Mouse (Mus musculus) stomach, embryonic 14.5 days (tissue): ENCODE results near the gene Brinp1. TPM values are rescaled to one million over a fixed set of nuclear protein-coding genes. Genes with fewer than 3 reads are reported as not detected.

ENCODE experiments used
- ATAC-seq: fragments of 200-750 bp; cut with Nextera tagmentation; 2 replicates; pipeline ENCODE4 v1.8.0; 2017; ENCODE audit warnings: low read depth, moderate TSS enrichment; ENCODE audit not compliant: insufficient number of reproducible peaks, insufficient read depth, low FRiP score
- H3K27ac ChIP-seq: fragments of 300-500 bp; sonication (generic); 2 replicates; pipeline ENCODE4 v1.5.1; 2014; ENCODE audit warnings: mild to moderate bottlenecking, low read length, moderate library complexity, mixed read lengths
- H3K27me3 ChIP-seq: fragments of 300-500 bp; sonication (generic); 2 replicates; pipeline ENCODE4 v1.6.1; 2014; ENCODE audit warnings: low read length, control low read depth, mixed read lengths; ENCODE audit not compliant: control insufficient read depth, insufficient read depth
- H3K36me3 ChIP-seq: fragments of 300-500 bp; sonication (generic); 2 replicates; pipeline ENCODE4 v1.6.1; 2014; ENCODE audit warnings: mild to moderate bottlenecking, control low read depth, low read length, moderate library complexity, mixed read lengths; ENCODE audit not compliant: control insufficient read depth, insufficient read depth
- H3K4me1 ChIP-seq: fragments of 300-500 bp; sonication (generic); 2 replicates; pipeline ENCODE4 v1.6.1; 2014; ENCODE audit warnings: low read length, control low read depth, mixed read lengths; ENCODE audit not compliant: control insufficient read depth, insufficient read depth
- H3K4me2 ChIP-seq: fragments of 300-500 bp; sonication (generic); replicated peaks from 2 replicates; pipeline ENCODE4 v1.6.1; 2014; ENCODE audit warnings: low read depth, low read length, control low read depth
- H3K4me3 ChIP-seq: fragments of 300-500 bp; sonication (generic); 2 replicates; pipeline ENCODE4 v1.5.1; 2014; ENCODE audit warnings: low read depth, low read length, control low read depth
- H3K9ac ChIP-seq: fragments of 300-500 bp; sonication (generic); replicated peaks from 2 replicates; pipeline ENCODE4 v1.6.1; 2014; ENCODE audit warnings: low read depth, mild to moderate bottlenecking, control low read depth, low read length, moderate library complexity, mixed read lengths
- H3K9me3 ChIP-seq: fragments of 300-500 bp; sonication (generic); 2 replicates; pipeline ENCODE4 v1.6.1; 2016; ENCODE audit warnings: low read depth, low read length, control low read depth; ENCODE audit not compliant: control insufficient read depth
- WGBS: fragments of 180-500 bp; shearing (Covaris S2); extraction: QIAGEN DNeasy Blood & Tissue Kit; methylation state at CpG from one replicate; pipeline ENCODE4 v1.1.7; 2014; 5-methylcytosine and 5-hydroxymethylcytosine counted together
- polyA plus RNA-seq: library from polyadenylated mRNA; unstranded; fragments of >200 nt; fragmentation: Nextera tagmentation; extraction: Ambion mirVana; gene quantifications from 2 replicates; pipeline ENCODE4 v1.2.1, GENCODE M21; 2014

Gene Brinp1
- polyA plus RNA-seq, 1 experiment from 2014 or later: 17.3 TPM

- Histone ChIP-seq H3K27me3 (no peaks in the 10 kb centered on the region), H3K4me2 (no peak overlapping the region), H3K9ac (no peak overlapping the region), H3K9me3 (no peaks in the 10 kb centered on the region), H3K27ac (no peak overlapping the region), H3K36me3 (no peaks in the 10 kb centered on the region), H3K4me1 (no peaks in the 10 kb centered on the region), H3K4me3 (no peak overlapping the region)
- 81% methylated on average over 2 of the region's 2 CpGs for WGBS
- no peak for ATAC-seq
Measured at GRCm38 (mm10) chr4:68926091-68926490, 28.1 kb downstream of the Brinp1 start.

GRCm38 (mm10) chr4:68922944-68923343 lies 31.3 kb downstream of the Brinp1 start:
- 64% methylated on average over 1 of the region's 1 CpGs for WGBS
- H3K9ac ChIP-seq: no peak overlapping the region
- H3K36me3 ChIP-seq: no peaks in the 10 kb centered on the region
- no peaks in the 10 kb centered on the region for H3K4me1 ChIP-seq
- H3K27ac ChIP-seq: no peak overlapping the region
- H3K4me2 ChIP-seq: no peak overlapping the region
- no peaks in the 10 kb centered on the region for H3K9me3 ChIP-seq
- H3K4me3 ChIP-seq: no peak overlapping the region
- ATAC-seq: no peak
- no peaks in the 10 kb centered on the region for H3K27me3 ChIP-seq

GRCm38 (mm10) chr4:68922504-68922903 lies 31.7 kb downstream of the Brinp1 start:
- Histone ChIP-seq H3K9me3 (no peaks in the 10 kb centered on the region), H3K27ac (no peak overlapping the region), H3K36me3 (no peaks in the 10 kb centered on the region), H3K4me3 (no peak overlapping the region), H3K27me3 (no peaks in the 10 kb centered on the region), H3K4me2 (no peak overlapping the region), H3K9ac (no peak overlapping the region), H3K4me1 (no peaks in the 10 kb centered on the region)
- no peak for ATAC-seq
- 84% methylated on average over 1 of the region's 1 CpGs for WGBS

DNA sequence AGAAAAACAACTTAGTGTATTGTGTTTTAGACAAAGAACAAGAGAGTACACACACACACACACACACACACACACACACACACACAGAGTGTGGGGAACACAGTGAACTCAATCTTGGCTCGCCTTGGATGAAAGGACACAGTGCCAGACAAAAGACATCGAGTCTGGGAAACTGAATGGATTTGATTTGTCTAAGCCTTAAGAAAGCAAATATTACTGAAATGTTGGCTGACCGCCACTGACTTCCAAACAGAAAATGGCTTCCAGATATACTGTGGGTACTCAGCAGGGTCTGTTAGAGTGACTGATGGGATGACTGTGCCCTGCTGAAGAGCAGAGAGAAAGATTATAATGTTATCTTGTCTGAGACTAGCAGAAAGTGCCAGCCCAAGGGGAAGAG lies 34.1 kb downstream of the Brinp1 start:
- ATAC-seq: no peak

DNA sequence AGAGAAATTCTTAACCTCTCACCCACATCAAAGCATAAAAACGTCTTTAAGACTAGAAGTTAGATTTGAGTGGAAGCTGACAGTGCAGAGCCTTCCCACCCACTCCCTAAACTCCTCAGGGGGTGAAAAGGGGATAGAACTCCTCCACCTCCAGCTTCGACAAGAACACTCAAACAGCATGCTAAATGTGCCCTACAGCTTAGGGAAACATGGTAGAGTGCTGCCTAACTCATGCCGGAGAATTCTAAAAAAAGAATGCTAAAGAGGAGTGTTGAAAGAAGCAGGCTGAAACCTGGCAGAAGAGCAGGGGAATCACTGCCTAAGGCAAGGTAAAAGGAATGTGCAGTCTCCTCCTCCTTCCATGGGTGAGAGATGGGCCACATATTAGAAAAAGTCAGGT lies 43.3 kb downstream of the Brinp1 start:
- H3K27me3 ChIP-seq: no peaks in the 10 kb centered on the region
- H3K9me3 ChIP-seq: no peaks in the 10 kb centered on the region
- 48% methylated on average over 3 of the region's 3 CpGs for WGBS
- H3K36me3 ChIP-seq: no peaks in the 10 kb centered on the region
- ATAC-seq: no peak
- no peak overlapping the region for H3K9ac ChIP-seq
- no peak overlapping the region for H3K4me3 ChIP-seq
- H3K4me2 ChIP-seq: no peak overlapping the region
- no peak overlapping the region for H3K27ac ChIP-seq
- no peaks in the 10 kb centered on the region for H3K4me1 ChIP-seq

More for the DNA sequence above, 34.1 kb downstream of the Brinp1 start:
- H3K9ac ChIP-seq: no peak overlapping the region
- no peak overlapping the region for H3K4me2 ChIP-seq
- no peaks in the 10 kb centered on the region for H3K27me3 ChIP-seq
- 53% methylated on average over 3 of the region's 3 CpGs for WGBS
- no peaks in the 10 kb centered on the region for H3K4me1 ChIP-seq
- no peak overlapping the region for H3K4me3 ChIP-seq
- no peak overlapping the region for H3K27ac ChIP-seq
- no peaks in the 10 kb centered on the region for H3K9me3 ChIP-seq
- H3K36me3 ChIP-seq: no peaks in the 10 kb centered on the region

DNA sequence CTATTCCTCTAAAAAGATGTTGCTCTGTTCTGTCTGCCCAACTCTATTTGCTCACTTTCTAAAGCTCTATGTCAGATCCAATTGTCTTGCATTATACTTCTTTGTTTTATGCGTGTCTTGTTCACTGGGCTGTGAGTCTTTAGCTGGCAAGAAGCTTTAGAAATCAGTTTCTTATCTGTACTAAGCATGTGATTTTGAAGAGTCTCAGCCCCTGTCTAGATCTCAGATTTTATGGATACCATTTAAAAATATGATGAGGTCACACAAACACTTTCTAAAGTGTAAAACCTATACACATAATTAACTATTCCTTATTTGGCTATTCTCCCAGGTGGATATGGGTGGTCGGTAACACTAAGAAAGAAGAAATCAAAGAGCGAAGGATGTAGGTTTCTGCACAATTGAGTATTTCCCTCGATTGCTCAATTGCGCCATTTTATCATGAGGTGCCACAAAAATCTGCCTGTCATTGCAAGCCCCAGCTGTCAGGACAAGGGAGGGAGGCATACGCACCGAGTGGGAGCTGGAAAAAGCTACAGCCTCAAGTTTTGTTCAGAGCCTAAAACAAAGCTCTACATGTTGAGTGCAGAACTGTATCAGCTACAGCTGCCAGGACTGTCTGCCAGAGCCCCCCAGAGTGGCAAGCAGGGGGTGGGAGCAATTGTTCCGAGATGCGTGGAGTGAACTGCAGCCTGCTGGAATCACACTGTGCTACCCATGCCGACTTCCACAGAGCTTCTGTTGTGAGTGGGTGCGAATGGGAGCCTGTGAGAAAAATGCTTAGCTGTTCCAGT lies 47.6 kb downstream of the Brinp1 start:
- H3K4me1 ChIP-seq: no peaks in the 10 kb centered on the region
- no peaks in the 10 kb centered on the region for H3K27me3 ChIP-seq
- H3K9ac ChIP-seq: no peak overlapping the region
- H3K27ac ChIP-seq: no peak overlapping the region
- no peak overlapping the region for H3K4me2 ChIP-seq
- no peak overlapping the region for H3K4me3 ChIP-seq
- H3K9me3 ChIP-seq: no peaks in the 10 kb centered on the region
- ATAC-seq: no peak
- 74% methylated on average over 11 of the region's 11 CpGs for WGBS
- no peaks in the 10 kb centered on the region for H3K36me3 ChIP-seq

DNA sequence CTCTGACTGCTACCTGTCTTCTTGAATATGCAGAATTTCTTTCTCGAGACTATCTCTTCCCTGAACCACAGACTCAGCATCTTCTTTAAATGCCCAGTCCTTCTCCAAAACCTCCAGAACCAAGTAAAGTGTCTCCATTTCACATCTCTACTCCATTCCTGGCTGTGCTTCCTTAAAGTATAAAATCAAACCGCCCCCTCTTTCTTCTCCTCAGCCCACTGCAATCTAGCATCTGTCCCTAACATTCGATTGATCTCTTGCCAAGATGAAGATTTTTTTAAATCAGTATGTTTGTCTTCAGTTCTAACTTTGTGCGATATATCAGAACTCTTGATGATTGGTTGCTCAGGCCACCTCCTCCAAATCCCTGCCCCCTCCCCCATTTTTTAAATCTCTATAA lies 63.7 kb downstream of the Brinp1 start:
- H3K4me3 ChIP-seq: no peak overlapping the region
- ATAC-seq: no peak
- H3K9ac ChIP-seq: no peak overlapping the region
- H3K36me3 ChIP-seq: no peaks in the 10 kb centered on the region
- no peaks in the 10 kb centered on the region for H3K27me3 ChIP-seq
- WGBS: 81% methylated on average over 4 of the region's 4 CpGs
- H3K27ac ChIP-seq: no peak overlapping the region
- no peaks in the 10 kb centered on the region for H3K9me3 ChIP-seq
- H3K4me1 ChIP-seq: no peaks in the 10 kb centered on the region
- H3K4me2 ChIP-seq: no peak overlapping the region

DNA sequence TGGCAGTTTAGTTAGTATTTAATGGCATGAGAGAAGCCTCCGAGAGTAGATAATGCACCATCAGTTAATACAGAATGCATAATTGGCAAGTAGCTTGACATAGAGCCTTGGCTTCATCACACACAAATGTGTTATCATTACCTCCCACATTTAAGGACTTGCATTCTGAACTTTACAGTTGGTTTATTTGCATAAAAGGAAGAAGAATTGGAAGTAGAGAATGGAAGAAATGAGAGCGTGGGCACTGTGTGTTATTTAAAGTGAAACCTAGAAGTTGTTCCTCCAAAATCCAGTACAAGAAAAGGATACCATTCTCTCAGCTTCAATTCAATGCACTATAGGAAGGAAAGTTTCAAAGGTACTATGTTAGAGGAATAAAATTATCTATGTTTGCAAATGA lies 67.9 kb downstream of the Brinp1 start:
- H3K36me3 ChIP-seq: no peaks in the 10 kb centered on the region
- H3K4me2 ChIP-seq: no peak overlapping the region
- no peak overlapping the region for H3K4me3 ChIP-seq
- no peak overlapping the region for H3K27ac ChIP-seq
- H3K4me1 ChIP-seq: no peaks in the 10 kb centered on the region
- no peak for ATAC-seq
- H3K9ac ChIP-seq: no peak overlapping the region
- no peaks in the 10 kb centered on the region for H3K27me3 ChIP-seq
- H3K9me3 ChIP-seq: no peaks in the 10 kb centered on the region
- WGBS: 87% methylated on average over 2 of the region's 2 CpGs

- no peak for ATAC-seq
- H3K36me3 ChIP-seq: no peaks in the 10 kb centered on the region
- H3K27me3 ChIP-seq: no peaks in the 10 kb centered on the region
- no peak overlapping the region for H3K4me2 ChIP-seq
- H3K4me3 ChIP-seq: no peak overlapping the region
- no peak overlapping the region for H3K9ac ChIP-seq
- H3K9me3 ChIP-seq: no peaks in the 10 kb centered on the region
- no peaks in the 10 kb centered on the region for H3K4me1 ChIP-seq
- no peak overlapping the region for H3K27ac ChIP-seq
Measured at GRCm38 (mm10) chr4:68872028-68872427, 82.2 kb downstream of the Brinp1 start.
